Mouse (Mus musculus) urinary bladder, adult 18-20 months (tissue): ENCODE measurements at regions not wholly inside any gene's neighbourhood (a gene's known extent, or its start where the extent isn't known, plus 50 kb on each side); places are given as distances from the start of the nearest gene placed in this dataset.
A peak's percentile ranks its signal among the peaks of the same experiment; 100 is the strongest.
"Not testable (repeated sequence)": the region's sequence is repeated elsewhere in the genome, so short reads cannot be mapped to it uniquely, and the experiment has no call there.

Experiments
- DNase-seq, 2 experiments: peaks; one replicate each; pipeline ENCODE4 v3.0.0; 2022; ENCODE audit warnings: low spot score in 2 of 2, mixed read lengths in 2 of 2

- DNase-seq, result peak; percentile 33 to 40
These were observed 219.2 kb downstream of the Bcl11a start for GRCm38 (mm10) chr11:24296893-24297624.

DNA sequence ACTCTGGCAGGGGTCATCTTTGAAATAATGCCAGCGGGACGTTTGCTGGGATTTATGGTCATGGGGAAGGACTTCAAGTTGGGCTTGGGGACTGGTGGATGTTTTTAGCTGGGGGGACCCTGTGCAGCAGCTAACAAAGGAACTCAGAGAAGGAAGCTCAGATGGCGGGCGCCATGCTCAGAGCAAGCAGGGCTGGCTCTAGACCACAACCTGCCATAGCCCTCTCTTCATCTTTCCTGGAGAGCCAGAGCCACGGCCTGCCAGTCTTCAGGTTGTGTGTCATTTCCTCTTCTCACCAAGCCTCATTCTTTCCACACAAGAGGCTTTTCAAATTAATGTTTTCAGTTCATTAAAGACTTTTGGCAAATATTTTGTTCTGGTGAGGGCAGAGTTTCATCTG is 219.9 kb downstream of the Bcl11a start:
- no peak for DNase-seq

DNA sequence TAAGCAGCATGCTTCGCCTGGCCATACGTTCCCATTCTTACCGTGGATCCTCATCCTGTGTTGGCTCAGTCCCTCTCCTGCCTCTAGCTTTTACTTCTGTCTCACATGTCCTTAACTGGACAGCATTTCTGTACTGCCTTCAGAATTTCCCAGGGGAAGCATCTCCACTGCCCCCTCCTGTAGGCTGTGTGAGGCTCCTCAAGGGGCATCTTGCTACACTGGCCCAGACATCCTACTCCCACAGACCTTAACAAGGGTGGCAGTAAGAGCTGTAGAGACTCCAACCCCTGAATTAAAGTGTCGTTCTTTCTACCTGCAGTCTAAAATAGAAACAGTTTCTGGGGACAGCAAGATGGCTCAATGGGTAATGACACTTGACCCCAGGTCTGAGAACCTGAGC is 222.5 kb downstream of the Bcl11a start:
- DNase-seq, result no peak

DNA sequence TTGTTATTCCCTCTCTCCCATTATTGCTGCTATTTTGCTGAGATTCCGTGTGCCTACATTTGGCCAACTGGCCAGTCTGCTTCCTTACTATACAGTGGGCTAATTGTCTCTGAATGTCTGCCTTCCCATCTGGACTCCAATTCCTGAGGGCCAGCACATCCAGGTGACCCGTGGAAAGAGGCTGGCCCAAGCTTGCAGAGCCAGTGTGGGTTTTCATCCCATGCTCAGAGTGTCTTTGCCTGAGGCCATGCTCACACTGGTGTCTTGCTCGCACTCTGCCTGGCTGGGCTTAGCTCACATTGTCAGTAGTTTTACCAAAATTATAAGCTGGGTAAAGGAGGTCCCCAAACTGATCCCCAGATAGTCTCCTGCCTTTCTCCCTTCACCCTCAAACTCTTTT is 223.3 kb downstream of the Bcl11a start:
- DNase-seq, result no peak

- DNase-seq, result no peak
These were observed 227.3 kb downstream of the Bcl11a start for GRCm38 (mm10) chr11:24305145-24305553.

DNA sequence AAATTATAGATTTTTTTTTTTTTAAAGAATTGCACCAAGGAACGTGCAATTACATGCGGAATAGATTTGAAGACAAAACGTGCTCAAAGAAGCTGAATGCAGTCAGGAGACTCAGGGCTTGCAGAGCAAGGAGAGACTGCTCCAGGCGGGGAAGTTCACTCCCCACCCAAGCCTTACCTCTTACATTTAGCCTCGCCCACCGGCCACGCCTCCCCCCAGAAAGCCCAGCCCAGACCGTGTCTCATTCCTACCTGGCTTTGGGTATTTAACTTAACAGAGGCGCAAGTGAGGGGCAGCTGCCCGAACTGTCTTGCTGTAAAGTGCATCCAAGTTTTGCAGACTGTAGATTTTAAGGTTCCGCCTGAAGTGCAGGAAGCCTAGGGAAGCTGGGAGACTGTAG is 227.8 kb downstream of the Bcl11a start:
- peak in 1 of 2 experiments; percentile 8 for DNase-seq

- no peak for DNase-seq
These were observed 228.2 kb downstream of the Bcl11a start for GRCm38 (mm10) chr11:24306101-24306500.

- DNase-seq, result no peak
These were observed 229.9 kb downstream of the Bcl11a start for GRCm38 (mm10) chr11:24307601-24308252.

- no peak for DNase-seq
These were observed 230.4 kb downstream of the Bcl11a start for GRCm38 (mm10) chr11:24308253-24308633.

- no peak for DNase-seq
These were observed 236.2 kb downstream of the Bcl11a start for GRCm38 (mm10) chr11:24314046-24314445.

DNA sequence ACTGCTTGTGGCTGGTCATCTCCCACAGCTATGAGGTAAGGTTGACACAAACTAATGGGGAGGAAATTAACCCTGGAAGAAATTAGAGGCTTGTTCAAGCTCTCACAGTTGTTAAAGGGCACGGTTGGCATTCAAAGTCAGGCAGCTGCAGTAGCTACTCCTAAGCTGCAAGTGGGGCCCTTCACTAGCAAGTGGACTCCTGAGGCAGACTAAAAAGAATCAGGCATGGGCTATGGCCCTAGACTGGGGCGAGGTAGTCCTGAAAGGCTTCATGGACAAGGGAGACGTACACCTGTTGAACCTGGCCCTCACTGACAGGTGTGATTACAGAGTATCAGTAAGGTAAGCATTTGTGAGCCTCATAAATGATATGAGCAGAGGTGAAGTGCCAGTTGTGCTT is 237.7 kb downstream of the Bcl11a start:
- DNase-seq, result no peak

GRCm38 (mm10) chr11:24316198-24316597 is 238.3 kb downstream of the Bcl11a start:
- no peak for DNase-seq

DNA sequence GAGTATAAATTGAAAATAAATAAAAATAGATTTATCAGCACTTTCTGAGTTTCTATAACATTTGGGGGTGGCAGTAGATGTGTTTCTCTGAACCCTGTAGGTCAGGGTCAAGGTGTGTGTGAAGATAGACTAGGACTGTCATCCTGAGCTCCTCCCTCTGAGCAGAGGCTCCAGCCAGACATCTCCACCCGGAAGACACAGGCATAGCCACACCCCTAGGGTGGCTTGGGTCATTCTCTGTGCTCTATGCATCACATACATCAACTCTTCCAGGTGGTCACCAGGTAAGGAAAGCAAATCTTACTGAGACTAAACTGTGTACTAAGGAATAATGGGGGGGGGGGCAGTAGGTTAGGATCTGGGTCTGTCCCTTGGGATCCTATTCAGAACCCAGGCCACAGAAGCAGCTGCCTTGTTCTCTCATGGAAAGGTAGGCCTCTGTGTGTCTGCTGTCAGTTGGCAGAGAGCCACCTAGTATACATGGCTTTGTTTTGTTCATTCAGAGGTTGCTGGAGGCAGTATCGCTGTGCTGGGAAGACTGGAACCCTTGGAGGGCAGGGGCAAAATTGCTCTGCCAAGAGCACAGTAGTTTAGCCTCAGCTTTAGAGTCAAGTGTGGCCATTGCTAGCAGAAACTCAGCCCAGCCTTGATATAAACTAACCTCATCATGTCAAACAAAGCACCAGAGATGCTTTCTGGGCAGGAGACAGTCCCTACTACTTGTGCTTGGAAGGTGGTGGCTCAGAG is 240.3 kb downstream of the Bcl11a start:
- no peak for DNase-seq

- no peak for DNase-seq
These were observed 241.4 kb downstream of the Bcl11a start for GRCm38 (mm10) chr11:24319222-24319621.

DNA sequence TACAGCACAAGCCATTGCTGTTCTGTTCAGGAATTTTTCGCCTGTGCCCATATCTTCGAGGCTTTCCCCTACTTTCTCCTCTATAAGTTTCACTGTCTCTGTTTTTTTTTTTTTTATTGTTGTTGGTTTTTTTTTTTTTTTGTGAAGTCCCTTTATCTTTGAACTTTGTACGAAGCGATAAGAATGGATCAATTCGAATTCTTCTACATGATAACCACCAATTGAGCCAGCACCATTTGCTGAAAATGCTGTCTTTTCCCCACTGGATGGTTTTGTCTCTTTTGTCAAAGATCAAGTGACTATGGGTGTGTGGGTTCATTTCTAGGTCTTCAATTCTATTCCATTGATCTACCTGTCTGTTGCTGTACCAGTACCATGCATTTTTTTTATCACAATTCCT is 244.6 kb downstream of the Bcl11a start:
- not testable (repeated sequence) for DNase-seq

- DNase-seq, result no peak
These were observed 250.6 kb downstream of the Bcl11a start for GRCm38 (mm10) chr11:24328481-24328880.

DNA sequence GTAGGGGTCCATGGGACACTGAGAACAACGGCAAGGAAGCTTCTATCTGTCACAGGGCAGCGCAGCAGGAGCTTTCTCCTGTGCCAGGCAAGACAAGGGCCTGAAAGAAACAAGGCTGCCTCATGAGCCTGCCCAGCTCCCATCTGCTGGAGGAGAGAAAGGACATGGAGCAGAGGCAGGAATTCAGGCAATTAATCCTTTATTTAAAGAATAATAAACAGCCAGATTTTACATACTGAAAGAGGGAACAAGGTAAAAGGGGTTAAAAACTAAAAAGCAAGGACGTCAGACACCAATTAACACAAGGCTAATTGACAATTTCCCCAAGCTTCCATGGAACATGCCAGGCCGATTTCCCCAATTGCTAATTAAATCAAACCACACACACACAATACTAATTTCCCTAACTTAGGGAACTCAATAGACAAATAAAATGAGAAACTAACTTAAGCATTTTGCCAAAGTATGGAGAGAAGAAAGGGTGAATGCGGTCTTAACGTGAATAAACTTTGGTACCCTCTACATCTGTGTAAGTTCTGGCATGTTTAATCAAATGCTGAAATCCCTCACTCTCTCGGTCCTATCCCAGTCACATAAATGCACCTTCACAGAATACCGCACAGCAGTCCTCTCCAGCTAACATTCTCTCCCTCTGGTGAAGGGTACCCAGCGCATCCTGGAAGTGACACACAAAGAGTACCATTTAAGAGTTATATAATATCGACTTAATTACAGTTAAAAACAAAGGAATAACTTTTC is 252.7 kb downstream of the Bcl11a start:
- DNase-seq, result no peak

GRCm38 (mm10) chr11:24332241-24332640 is 254.4 kb downstream of the Bcl11a start:
- DNase-seq, result no peak

DNA sequence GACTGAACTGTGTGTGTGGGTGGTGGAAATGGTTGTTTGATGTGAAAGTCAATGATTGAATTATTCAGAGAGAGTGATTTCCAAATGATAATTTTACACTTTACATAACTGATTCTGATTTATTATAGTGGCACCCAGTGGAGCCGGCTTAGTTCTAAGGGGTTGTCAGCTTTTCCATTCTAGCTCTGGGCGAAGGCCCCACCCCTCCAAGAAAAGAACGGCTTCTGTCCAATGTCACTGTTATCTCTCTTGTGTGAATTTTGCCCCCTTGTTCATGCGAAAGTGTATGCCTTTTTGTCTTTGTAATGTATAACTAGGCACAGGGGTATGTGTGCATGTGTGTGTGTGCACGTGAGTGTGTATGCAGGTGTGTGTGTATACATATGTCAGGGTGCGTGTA is 255.3 kb downstream of the Bcl11a start:
- no peak for DNase-seq

GRCm38 (mm10) chr11:24335256-24335655 is 257.4 kb downstream of the Bcl11a start:
- DNase-seq, result no peak

GRCm38 (mm10) chr11:24338111-24338510 is 260.3 kb downstream of the Bcl11a start:
- no peak for DNase-seq

GRCm38 (mm10) chr11:24339061-24339460 is 261.2 kb downstream of the Bcl11a start:
- no peak for DNase-seq
